Mouse (Mus musculus): ENCODE data around the gene A830018L16Rik. TPM values are rescaled to one million over a fixed set of nuclear protein-coding genes. Genes with fewer than 3 reads are reported as not detected.
"Not testable (repeated sequence)": the region's sequence is repeated elsewhere in the genome, so short reads cannot be mapped to it uniquely, and the experiment has no call there.

A830018L16Rik gene
- polyA plus RNA-seq, 1 experiment: not detected

- Histone ChIP-seq H3ac (ENCODE audit: control insufficient read depth, insufficient read length) (no peak overlapping the region), H3K79me2 (ENCODE audit: control insufficient read depth, insufficient read depth) (no peaks in the 10 kb centered on the region), H3K27me3 (ENCODE audit: control insufficient read depth, insufficient read depth, insufficient read length) (no peaks in the 10 kb centered on the region), H3K4me3 (no peak overlapping the region), H3K4me2 (ENCODE audit: low read depth) (no peak overlapping the region), H3K36me3 (ENCODE audit: control insufficient read depth, insufficient read depth) (no peaks in the 10 kb centered on the region)
- TF ChIP-seq MAX (IDR thresholded peaks at IDR 0.05; ENCODE audit: low read depth) (no peak), TCF12 (IDR thresholded peaks at IDR 0.05; ENCODE audit: insufficient read depth, poor library complexity, severe bottlenecking) (no peak), MYOD1 (IDR thresholded peaks at IDR 0.05; ENCODE audit: control insufficient read depth in 1 of 3, insufficient read length in 2 of 3, low read depth in 2 of 3) (no peak), POLR2A (IDR thresholded peaks at IDR 0.05; ENCODE audit: insufficient read length, low read depth) (no peak), REST (IDR thresholded peaks at IDR 0.05; ENCODE audit: insufficient read depth, insufficient read length) (no peak), E2F4 (IDR thresholded peaks at IDR 0.05; ENCODE audit: insufficient read depth) (no peak), USF1 (IDR thresholded peaks at IDR 0.05; ENCODE audit: low read depth) (no peak), MYOG (IDR thresholded peaks at IDR 0.05; ENCODE audit: control insufficient read depth in 1 of 3, insufficient read depth in 1 of 3, insufficient read length in 2 of 3, low read depth in 2 of 3) (no peak), TCF3 (IDR thresholded peaks at IDR 0.05; ENCODE audit: insufficient read length, low read depth) (no peak), SRF (IDR thresholded peaks at IDR 0.05; ENCODE audit: control insufficient read depth, insufficient read length, low read depth) (no peak), POLR2AphosphoS2 (IDR thresholded peaks at IDR 0.05; ENCODE audit: insufficient read length, low read depth) (no peak), CEBPB (IDR thresholded peaks at IDR 0.05; ENCODE audit: insufficient read depth, poor library complexity, severe bottlenecking) (no peak)
Measured at GRCm38 (mm10) chr1:11466325-11466724, 52.4 kb downstream of the A830018L16Rik start.

GRCm38 (mm10) chr1:11467065-11467643, 53.2 kb downstream of the A830018L16Rik start:
- H3K36me3 ChIP-seq (ENCODE audit: control insufficient read depth, insufficient read depth): no peaks in the 10 kb centered on the region

GRCm38 (mm10) chr1:11492936-11493335, 79.0 kb downstream of the A830018L16Rik start:
- Histone ChIP-seq H3ac (ENCODE audit: control insufficient read depth, insufficient read length) (no peak overlapping the region), H3K36me3 (ENCODE audit: control insufficient read depth, insufficient read depth) (no peaks in the 10 kb centered on the region), H3K4me2 (ENCODE audit: low read depth) (no peak overlapping the region), H3K79me2 (ENCODE audit: control insufficient read depth, insufficient read depth) (no peaks in the 10 kb centered on the region), H3K27me3 (ENCODE audit: control insufficient read depth, insufficient read depth, insufficient read length) (no peaks in the 10 kb centered on the region), H3K4me3 (no peak overlapping the region)
- TF ChIP-seq MYOD1 (IDR thresholded peaks at IDR 0.05; ENCODE audit: control insufficient read depth in 1 of 3, insufficient read length in 2 of 3, low read depth in 2 of 3): peak in 1 of 3 experiments; percentile 27
- TF ChIP-seq POLR2A (IDR thresholded peaks at IDR 0.05; ENCODE audit: insufficient read length, low read depth): no peak
- TF ChIP-seq TCF12 (IDR thresholded peaks at IDR 0.05; ENCODE audit: insufficient read depth, poor library complexity, severe bottlenecking): no peak

More at GRCm38 (mm10) chr1:11467065-11467643, 53.2 kb downstream of the A830018L16Rik start:
- Histone ChIP-seq H3ac (ENCODE audit: control insufficient read depth, insufficient read length) (no peak overlapping the region), H3K79me2 (ENCODE audit: control insufficient read depth, insufficient read depth) (no peaks in the 10 kb centered on the region), H3K4me3 (no peak overlapping the region), H3K4me2 (ENCODE audit: low read depth) (no peak overlapping the region), H3K27me3 (ENCODE audit: control insufficient read depth, insufficient read depth, insufficient read length) (no peaks in the 10 kb centered on the region)
- TF ChIP-seq POLR2AphosphoS2 (IDR thresholded peaks at IDR 0.05; ENCODE audit: insufficient read length, low read depth) (no peak), POLR2A (IDR thresholded peaks at IDR 0.05; ENCODE audit: insufficient read length, low read depth) (no peak), MYOG (IDR thresholded peaks at IDR 0.05; ENCODE audit: control insufficient read depth in 1 of 3, insufficient read depth in 1 of 3, insufficient read length in 2 of 3, low read depth in 2 of 3) (no peak), USF1 (IDR thresholded peaks at IDR 0.05; ENCODE audit: low read depth) (no peak), MAX (IDR thresholded peaks at IDR 0.05; ENCODE audit: low read depth) (no peak), CEBPB (IDR thresholded peaks at IDR 0.05; ENCODE audit: insufficient read depth, poor library complexity, severe bottlenecking) (no peak), TCF3 (IDR thresholded peaks at IDR 0.05; ENCODE audit: insufficient read length, low read depth) (no peak)

GRCm38 (mm10) chr1:11501556-11501955, 87.7 kb downstream of the A830018L16Rik start:
- Histone ChIP-seq H3K36me3 (ENCODE audit: control insufficient read depth, insufficient read depth) (no peaks in the 10 kb centered on the region), H3K79me2 (ENCODE audit: control insufficient read depth, insufficient read depth) (no peaks in the 10 kb centered on the region), H3K4me2 (ENCODE audit: low read depth) (no peak overlapping the region), H3ac (ENCODE audit: control insufficient read depth, insufficient read length) (no peak overlapping the region), H3K4me3 (no peak overlapping the region), H3K27me3 (ENCODE audit: control insufficient read depth, insufficient read depth, insufficient read length) (no peaks in the 10 kb centered on the region)
- no peak for TF ChIP-seq TCF3 (IDR thresholded peaks at IDR 0.05; ENCODE audit: insufficient read length, low read depth)
- no peak for TF ChIP-seq REST (IDR thresholded peaks at IDR 0.05; ENCODE audit: insufficient read depth, insufficient read length)
- no peak for TF ChIP-seq USF1 (IDR thresholded peaks at IDR 0.05; ENCODE audit: low read depth)
- TF ChIP-seq SRF (IDR thresholded peaks at IDR 0.05; ENCODE audit: control insufficient read depth, insufficient read length, low read depth): no peak
- TF ChIP-seq POLR2AphosphoS2 (IDR thresholded peaks at IDR 0.05; ENCODE audit: insufficient read length, low read depth): no peak
- TF ChIP-seq MYOD1 (IDR thresholded peaks at IDR 0.05; ENCODE audit: control insufficient read depth in 1 of 3, insufficient read length in 2 of 3, low read depth in 2 of 3): no peak
- no peak for TF ChIP-seq POLR2A (IDR thresholded peaks at IDR 0.05; ENCODE audit: insufficient read length, low read depth)

GRCm38 (mm10) chr1:11549810-11550209, 135.9 kb downstream of the A830018L16Rik start:
- not testable (repeated sequence) for H3K79me2 ChIP-seq (ENCODE audit: control insufficient read depth, insufficient read depth); H3ac ChIP-seq (ENCODE audit: control insufficient read depth, insufficient read length); H3K27me3 ChIP-seq (ENCODE audit: control insufficient read depth, insufficient read depth, insufficient read length); H3K4me3 ChIP-seq; H3K4me2 ChIP-seq (ENCODE audit: low read depth); H3K36me3 ChIP-seq (ENCODE audit: control insufficient read depth, insufficient read depth)

Measured in myocyte (in vitro differentiated cells).